Mouse (Mus musculus) erythroblast, embryonic 14.5 days (primary cell): Measurements from ENCODE around the gene 2610507B11Rik.

Experiments used
- GATA1 ChIP-seq: IDR thresholded peaks from 2 replicates; pipeline ENCODE4 v1.6.1; 2012; ENCODE audit warnings: low read length, inconsistent platforms, mixed read lengths
- TAL1 ChIP-seq: IDR thresholded peaks from 3 replicates; pipeline ENCODE4 v1.6.1; 2012; ENCODE audit warnings: low read length, inconsistent platforms, mixed read lengths

GRCm38 (mm10) chr11:78305272-78305671, 43.7 kb downstream of the 2610507B11Rik start:
- TF ChIP-seq TAL1: no peak
- no peak for TF ChIP-seq GATA1
